Mouse (Mus musculus): Measurements from ENCODE around the gene Ranbp6. TPM values are rescaled to one million over a fixed set of nuclear protein-coding genes. Genes with fewer than 3 reads are reported as not detected.

Ranbp6 gene
- 20.2 and 21.2 TPM in 2 replicates for polyA plus RNA-seq (2014; fragmentation: Nextera tagmentation; extraction: Ambion mirVana)

- Histone ChIP-seq H3K4me1 (ENCODE audit: control insufficient read depth, insufficient read depth, low read length) (peaks cover 7% of the 10 kb centered on the region), H3K4me2 (replicated peaks; ENCODE audit: low read depth, low read length) (peak within 1 kb of the TSS; percentile 76), H3K36me3 (ENCODE audit: control insufficient read depth, insufficient read depth, low read length) (peaks cover 13% of the 10 kb centered on the region), H3K9me3 (ENCODE audit: control insufficient read depth, low read depth, low read length) (no peaks in the 10 kb centered on the region), H3K4me3 (ENCODE audit: low read depth, low read length) (peak within 1 kb of the TSS; percentile 81), H3K27ac (ENCODE audit: low read length) (no peak within 1 kb of the TSS), H3K27me3 (ENCODE audit: control insufficient read depth, insufficient read depth, low read length) (0 out of 2 replicates have a peak, but pooled peaks cover 2% of the 10 kb centered on the region), H3K9ac (replicated peaks; ENCODE audit: low read depth, low read length) (peak within 1 kb of the TSS; percentile 67)
- ATAC-seq (ENCODE audit: insufficient number of reproducible peaks, insufficient read depth, low FRiP score, low read depth) = peak; percentile 96
- 1% methylated on average over 47 of the region's 47 CpGs for WGBS
These were observed at the start of gene Ranbp6 for GRCm38 (mm10) chr19:29812581-29813460. TSS of gene Ranbp6 (minus strand) at chr19:29812974.

- Histone ChIP-seq H3K27ac (ENCODE audit: low read length) (no peak overlapping the region), H3K9ac (replicated peaks; ENCODE audit: low read depth, low read length) (no peak overlapping the region), H3K36me3 (ENCODE audit: control insufficient read depth, insufficient read depth, low read length) (no peaks in the 10 kb centered on the region), H3K9me3 (ENCODE audit: control insufficient read depth, low read depth, low read length) (no peaks in the 10 kb centered on the region), H3K4me3 (ENCODE audit: low read depth, low read length) (no peak overlapping the region), H3K4me2 (replicated peaks; ENCODE audit: low read depth, low read length) (no peak overlapping the region), H3K27me3 (ENCODE audit: control insufficient read depth, insufficient read depth, low read length) (no peaks in the 10 kb centered on the region), H3K4me1 (ENCODE audit: control insufficient read depth, insufficient read depth, low read length) (no peaks in the 10 kb centered on the region)
- no peak for ATAC-seq (ENCODE audit: insufficient number of reproducible peaks, insufficient read depth, low FRiP score, low read depth)
- WGBS = 93% methylated on average over 4 of the region's 4 CpGs
These were observed 48.0 kb upstream of the Ranbp6 start for GRCm38 (mm10) chr19:29860816-29861215.

DNA sequence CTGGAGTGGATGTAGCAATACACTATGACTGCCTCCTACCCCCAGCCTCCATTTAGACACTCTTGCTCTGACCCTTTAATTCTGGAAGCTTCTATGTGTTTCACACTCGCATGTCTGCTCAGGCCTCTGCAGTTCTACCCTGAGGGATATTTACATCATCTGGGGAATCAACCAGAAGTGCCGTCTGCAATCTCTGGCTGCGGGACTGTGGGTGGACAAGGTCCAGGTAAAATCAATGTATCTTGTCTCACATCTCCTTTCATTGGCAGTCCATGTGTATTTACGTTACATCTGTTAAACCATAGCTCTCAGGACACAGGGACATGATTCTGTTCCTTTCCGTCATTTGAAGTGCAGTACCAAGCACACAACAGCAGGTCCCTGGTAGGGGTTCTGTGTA is 44.5 kb upstream of the Ranbp6 start:
- Histone ChIP-seq H3K9ac (replicated peaks; ENCODE audit: low read depth, low read length) (no peak overlapping the region), H3K4me1 (ENCODE audit: control insufficient read depth, insufficient read depth, low read length) (no peaks in the 10 kb centered on the region), H3K27me3 (ENCODE audit: control insufficient read depth, insufficient read depth, low read length) (no peaks in the 10 kb centered on the region), H3K36me3 (ENCODE audit: control insufficient read depth, insufficient read depth, low read length) (no peaks in the 10 kb centered on the region), H3K4me2 (replicated peaks; ENCODE audit: low read depth, low read length) (no peak overlapping the region), H3K4me3 (ENCODE audit: low read depth, low read length) (no peak overlapping the region), H3K9me3 (ENCODE audit: control insufficient read depth, low read depth, low read length) (no peaks in the 10 kb centered on the region), H3K27ac (ENCODE audit: low read length) (no peak overlapping the region)
- ATAC-seq (ENCODE audit: insufficient number of reproducible peaks, insufficient read depth, low FRiP score, low read depth) = no peak
- 79% methylated on average over 5 of the region's 5 CpGs for WGBS

DNA sequence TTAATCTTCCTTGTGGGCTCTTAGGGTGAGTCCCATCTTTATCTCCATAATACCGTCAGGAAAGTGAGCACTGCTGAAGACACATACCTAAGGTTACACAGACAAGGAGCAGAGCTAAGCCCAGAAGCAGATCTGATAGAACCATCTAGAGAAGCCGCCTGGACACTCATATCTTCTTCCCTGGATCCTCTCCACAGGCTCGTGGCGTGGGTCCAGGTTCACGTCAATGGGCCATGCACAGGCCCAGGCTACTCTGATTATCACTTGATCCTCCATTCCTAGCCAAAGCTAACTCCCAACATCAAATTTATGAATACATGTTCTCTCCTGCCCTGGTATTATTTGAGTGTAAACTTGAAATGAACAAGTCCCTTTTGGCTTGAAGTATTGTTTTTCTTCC is 40.9 kb upstream of the Ranbp6 start:
- no peaks in the 10 kb centered on the region for H3K9me3 ChIP-seq (ENCODE audit: control insufficient read depth, low read depth, low read length)
- H3K36me3 ChIP-seq (ENCODE audit: control insufficient read depth, insufficient read depth, low read length) = no peaks in the 10 kb centered on the region

GRCm38 (mm10) chr19:29851036-29851690 is 38.4 kb upstream of the Ranbp6 start:
- Histone ChIP-seq H3K9ac (replicated peaks; ENCODE audit: low read depth, low read length) (no peak overlapping the region), H3K27ac (ENCODE audit: low read length) (no peak overlapping the region), H3K27me3 (ENCODE audit: control insufficient read depth, insufficient read depth, low read length) (no peaks in the 10 kb centered on the region), H3K4me2 (replicated peaks; ENCODE audit: low read depth, low read length) (no peak overlapping the region), H3K4me3 (ENCODE audit: low read depth, low read length) (no peak overlapping the region), H3K9me3 (ENCODE audit: control insufficient read depth, low read depth, low read length) (no peaks in the 10 kb centered on the region), H3K4me1 (ENCODE audit: control insufficient read depth, insufficient read depth, low read length) (no peaks in the 10 kb centered on the region), H3K36me3 (ENCODE audit: control insufficient read depth, insufficient read depth, low read length) (no peaks in the 10 kb centered on the region)
- ATAC-seq (ENCODE audit: insufficient number of reproducible peaks, insufficient read depth, low FRiP score, low read depth) = no peak
- WGBS = 57% methylated on average over 12 of the region's 12 CpGs

More for the DNA sequence above, 40.9 kb upstream of the Ranbp6 start:
- WGBS = 92% methylated on average over 5 of the region's 5 CpGs
- no peak for ATAC-seq (ENCODE audit: insufficient number of reproducible peaks, insufficient read depth, low FRiP score, low read depth)
- Histone ChIP-seq H3K9ac (replicated peaks; ENCODE audit: low read depth, low read length) (no peak overlapping the region), H3K4me1 (ENCODE audit: control insufficient read depth, insufficient read depth, low read length) (no peaks in the 10 kb centered on the region), H3K27me3 (ENCODE audit: control insufficient read depth, insufficient read depth, low read length) (no peaks in the 10 kb centered on the region), H3K27ac (ENCODE audit: low read length) (no peak overlapping the region), H3K4me2 (replicated peaks; ENCODE audit: low read depth, low read length) (no peak overlapping the region), H3K4me3 (ENCODE audit: low read depth, low read length) (no peak overlapping the region)

DNA sequence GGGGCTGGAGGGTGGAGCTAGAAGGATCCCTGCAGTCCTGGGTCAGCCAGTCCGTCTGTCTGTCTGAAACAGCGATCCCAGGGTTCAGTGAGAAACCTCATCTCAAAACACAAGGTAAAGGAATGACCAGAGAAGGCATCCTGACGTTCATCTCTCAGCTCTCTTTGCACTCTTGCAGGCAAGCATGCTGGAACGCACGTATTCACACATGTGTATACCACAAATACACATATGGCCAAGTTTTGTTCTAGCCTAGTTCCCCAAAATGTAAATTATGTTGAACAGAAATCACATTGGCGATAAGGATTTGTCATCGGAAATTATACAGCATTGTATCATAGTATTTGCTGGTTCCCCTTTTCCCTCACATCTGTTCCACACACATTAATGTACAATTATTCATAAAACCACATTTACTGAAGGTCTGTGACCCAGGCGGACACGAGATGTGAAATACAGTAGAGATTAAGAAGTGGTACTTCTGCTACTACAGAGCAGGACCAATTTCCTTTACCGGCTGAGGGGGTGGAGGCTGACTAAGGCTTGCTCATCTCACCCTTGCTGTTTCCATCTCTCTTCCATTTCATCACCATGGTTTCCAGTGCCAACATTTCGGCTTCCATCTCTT is 37.3 kb upstream of the Ranbp6 start:
- H3K27ac ChIP-seq (ENCODE audit: low read length) = no peak overlapping the region
- no peaks in the 10 kb centered on the region for H3K36me3 ChIP-seq (ENCODE audit: control insufficient read depth, insufficient read depth, low read length)
- WGBS = 80% methylated on average over 11 of the region's 11 CpGs
- H3K4me3 ChIP-seq (ENCODE audit: low read depth, low read length) = no peak overlapping the region
- no peaks in the 10 kb centered on the region for H3K9me3 ChIP-seq (ENCODE audit: control insufficient read depth, low read depth, low read length)
- no peak for ATAC-seq (ENCODE audit: insufficient number of reproducible peaks, insufficient read depth, low FRiP score, low read depth)
- no peak overlapping the region for H3K9ac ChIP-seq (replicated peaks; ENCODE audit: low read depth, low read length)
- H3K4me1 ChIP-seq (ENCODE audit: control insufficient read depth, insufficient read depth, low read length) = no peaks in the 10 kb centered on the region
- H3K4me2 ChIP-seq (replicated peaks; ENCODE audit: low read depth, low read length) = no peak overlapping the region
- no peaks in the 10 kb centered on the region for H3K27me3 ChIP-seq (ENCODE audit: control insufficient read depth, insufficient read depth, low read length)

DNA sequence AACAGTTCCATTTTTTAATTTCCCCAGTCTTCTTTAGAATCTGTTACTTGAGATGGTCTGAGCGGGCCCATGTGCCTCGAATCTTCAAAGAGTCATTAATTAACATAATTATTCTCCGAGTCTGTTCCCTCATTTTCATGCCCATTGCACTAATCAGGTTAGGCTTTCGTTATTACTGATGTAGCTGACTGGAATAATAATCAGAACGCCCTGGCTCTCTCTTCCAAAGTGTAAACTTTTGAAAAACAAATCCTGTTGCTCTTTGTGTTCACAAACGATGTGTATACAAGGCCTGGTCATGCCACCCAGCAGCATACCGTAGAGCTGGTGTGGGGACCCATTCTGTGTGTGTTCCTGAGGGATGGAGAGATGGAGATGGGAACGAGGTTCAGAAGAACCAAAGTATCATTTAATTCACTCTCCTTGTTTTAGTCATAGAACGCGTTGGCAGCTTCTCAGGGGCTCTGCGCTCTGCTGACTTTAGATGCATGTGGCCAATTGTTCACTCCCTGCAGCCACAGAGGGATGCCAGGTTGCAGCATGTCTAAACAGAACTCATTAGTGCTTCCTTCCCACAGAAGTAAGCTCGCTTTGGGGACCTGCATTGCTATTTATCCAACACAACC is 31.4 kb upstream of the Ranbp6 start:
- Histone ChIP-seq H3K4me2 (replicated peaks; ENCODE audit: low read depth, low read length) (no peak overlapping the region), H3K4me1 (ENCODE audit: control insufficient read depth, insufficient read depth, low read length) (0 out of 2 replicates have a peak, but pooled peaks cover 3% of the 10 kb centered on the region), H3K9ac (replicated peaks; ENCODE audit: low read depth, low read length) (no peak overlapping the region), H3K27me3 (ENCODE audit: control insufficient read depth, insufficient read depth, low read length) (no peaks in the 10 kb centered on the region), H3K36me3 (ENCODE audit: control insufficient read depth, insufficient read depth, low read length) (no peaks in the 10 kb centered on the region), H3K9me3 (ENCODE audit: control insufficient read depth, low read depth, low read length) (no peaks in the 10 kb centered on the region), H3K4me3 (ENCODE audit: low read depth, low read length) (no peak overlapping the region), H3K27ac (ENCODE audit: low read length) (peak overlapping the region; percentile 16; the same call in 1 of the 2 replicates)
- WGBS = 72% methylated on average over 12 of the region's 12 CpGs
- ATAC-seq (ENCODE audit: insufficient number of reproducible peaks, insufficient read depth, low FRiP score, low read depth) = no peak

DNA sequence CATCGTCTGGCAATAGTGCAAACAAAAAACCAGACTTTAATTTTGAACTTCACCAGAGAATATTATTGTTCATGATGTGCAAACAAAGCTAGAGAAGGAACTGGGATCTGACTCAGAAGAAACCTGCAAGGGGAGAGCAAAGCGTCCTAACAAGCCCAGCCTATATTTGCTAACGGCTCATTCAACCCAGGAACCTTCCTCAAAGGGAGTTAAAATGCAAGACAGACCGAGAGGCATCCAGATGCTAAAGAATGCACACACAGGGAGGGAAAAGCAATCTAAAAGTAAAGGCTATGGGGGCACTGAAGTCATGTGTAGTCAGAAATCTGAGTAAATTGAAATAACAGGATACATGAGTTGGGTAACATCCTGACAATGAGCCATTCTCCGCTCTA is 30.9 kb upstream of the Ranbp6 start:
- no peak overlapping the region for H3K4me3 ChIP-seq (ENCODE audit: low read depth, low read length)
- H3K9me3 ChIP-seq (ENCODE audit: control insufficient read depth, low read depth, low read length) = no peaks in the 10 kb centered on the region
- WGBS = 38% methylated on average over 5 of the region's 5 CpGs
- H3K9ac ChIP-seq (replicated peaks; ENCODE audit: low read depth, low read length) = no peak overlapping the region
- H3K27me3 ChIP-seq (ENCODE audit: control insufficient read depth, insufficient read depth, low read length) = no peaks in the 10 kb centered on the region
- H3K4me1 ChIP-seq (ENCODE audit: control insufficient read depth, insufficient read depth, low read length) = 0 out of 2 replicates have a peak, but pooled peaks cover 3% of the 10 kb centered on the region
- no peaks in the 10 kb centered on the region for H3K36me3 ChIP-seq (ENCODE audit: control insufficient read depth, insufficient read depth, low read length)
- peak overlapping the region; percentile 16; the same call in 1 of the 2 replicates for H3K27ac ChIP-seq (ENCODE audit: low read length)
- ATAC-seq (ENCODE audit: insufficient number of reproducible peaks, insufficient read depth, low FRiP score, low read depth) = no peak
- H3K4me2 ChIP-seq (replicated peaks; ENCODE audit: low read depth, low read length) = no peak overlapping the region
